Mouse (Mus musculus) C2C12 (cell line): ENCODE measurements around the gene Olfr270.

Experiments
- CTCF ChIP-seq: IDR thresholded peaks from one replicate; pipeline ENCODE4 v1.5.1; 2011; ENCODE audit not compliant: control insufficient read depth, insufficient read depth, insufficient read length
- MAX ChIP-seq: IDR thresholded peaks from one replicate; pipeline ENCODE4 v1.6.1; 2011; ENCODE audit warnings: mild to moderate bottlenecking, control low read depth
- MYOG ChIP-seq: IDR thresholded peaks from one replicate; pipeline ENCODE4 v1.6.1; 2011; ENCODE audit not compliant: control insufficient read depth, insufficient read length; ENCODE audit errors: extremely low read depth

DNA sequence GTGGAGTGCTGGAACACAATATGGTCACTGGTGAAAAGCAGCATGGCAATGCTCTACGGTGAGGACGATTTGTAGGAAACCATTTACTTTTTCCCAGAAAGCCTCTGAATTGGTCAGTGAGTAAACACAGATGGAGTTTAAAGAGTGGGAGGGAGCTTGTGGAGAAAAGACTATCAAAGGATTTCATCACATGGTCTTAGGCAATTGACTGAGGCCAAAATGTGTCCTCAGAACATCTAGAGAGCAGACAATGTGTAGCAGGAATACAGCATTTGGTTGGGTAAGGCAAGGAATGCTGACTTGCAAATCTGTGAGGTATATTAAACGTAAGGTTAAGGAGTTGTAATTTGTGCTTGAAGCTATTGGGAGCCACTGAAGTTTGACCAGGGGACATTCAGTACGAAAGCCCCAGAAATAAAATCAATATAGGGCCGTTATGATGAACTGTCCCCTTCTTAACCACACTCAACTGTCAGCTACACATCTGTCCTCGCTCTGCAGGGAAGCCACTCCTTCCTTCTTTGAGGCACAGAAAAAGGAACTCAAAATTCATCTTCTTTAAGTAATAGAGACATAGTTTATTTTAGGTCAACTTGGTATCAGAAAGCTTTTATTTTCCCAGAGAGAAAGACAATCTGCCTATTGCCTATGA, 47.6 kb upstream of the Olfr270 start:
- TF ChIP-seq CTCF = no peak
- no peak for TF ChIP-seq MAX
- no peak for TF ChIP-seq MYOG
